Mouse (Mus musculus) small intestine, adult 2 months (tissue): ENCODE results near the gene Sgsm2.

Source experiments
- CTCF ChIP-seq: fragments of 200-500 bp; IDR thresholded peaks from 2 replicates; pipeline ENCODE4 v1.5.1; 2012; ENCODE audit warnings: low read depth, mild to moderate bottlenecking, control low read depth, inconsistent platforms, low read length, moderate library complexity, mixed read lengths; ENCODE audit not compliant: insufficient replicate concordance, insufficient read length; ENCODE audit errors: extremely low read depth
- POLR2A ChIP-seq: fragments of 200-500 bp; IDR thresholded peaks from 2 replicates; pipeline ENCODE4 v1.6.1; 2012; ENCODE audit warnings: low read depth, mild to moderate bottlenecking, control low read depth, inconsistent platforms, low read length, moderate library complexity

DNA sequence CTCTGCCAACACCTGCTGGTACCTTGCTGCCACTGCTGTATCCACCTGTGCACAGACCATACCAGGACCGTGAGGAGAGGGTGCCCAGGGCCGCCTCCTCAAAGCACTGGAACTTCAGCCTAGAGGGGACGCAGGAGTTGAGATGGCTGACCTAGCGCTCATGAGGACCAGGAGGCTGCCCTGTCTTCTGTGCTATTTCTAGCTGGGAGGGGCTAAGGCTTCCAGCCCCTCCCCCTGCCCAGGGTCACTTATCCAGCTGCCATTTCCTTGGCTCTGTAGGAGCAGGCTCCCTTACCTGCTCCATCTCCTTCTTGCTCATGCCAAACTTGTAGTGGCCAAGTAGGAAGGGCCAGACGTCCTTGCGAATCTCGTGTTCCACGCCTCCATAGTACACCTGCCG, 39.1 kb downstream of the Sgsm2 start:
- no peak for TF ChIP-seq CTCF
- no peak for TF ChIP-seq POLR2A
